9 mouse cellular contexts compared by ENCODE assay signal in genomic region chr16:8459098-8459497, GRCm38 (mm10). TPM values are rescaled to one million over a fixed set of nuclear protein-coding genes. Genes with fewer than 3 reads are reported as not detected.
A peak's percentile ranks its signal among the peaks of the same experiment; 100 is the strongest.
DNase-seq lines count a peak whose midpoint lies in the region; ATAC-seq and TF ChIP-seq lines count a peak whose summit lies in the region.
"Had no signal": no experiment of that assay in that cellular context is flagged by ENCODE, and none has a peak within 500 bp of the region (broad histone marks: within the 10 kb centered on the region; RNA-seq: fewer than 3 reads in every experiment).

No protein-coding gene starts in this region.

- H3K9me3 ChIP-seq in neural tube, embryonic 15.5 days (replicated peaks) = no peaks in the 10 kb centered on the region
- H3K9me3 ChIP-seq in hindbrain, postnatal 0 days (ENCODE audit: low read length) = no peaks in the 10 kb centered on the region
- no peaks in the 10 kb centered on the region for H3K9me3 ChIP-seq in limb, embryonic 11.5 days (ENCODE audit: control insufficient read depth, low read length)

- WGBS in neural tube, embryonic 15.5 days = 37% methylated on average over 6 of the region's 6 CpGs
- 39% methylated on average over 6 of the region's 6 CpGs for WGBS in hindbrain, postnatal 0 days
- 29% methylated on average over 6 of the region's 6 CpGs for WGBS in limb, embryonic 11.5 days

- H3K27ac ChIP-seq in neural tube, embryonic 15.5 days (replicated peaks) = no peak overlapping the region
- no peak overlapping the region for H3K27ac ChIP-seq in cortical plate, adult 2 months (ENCODE audit: insufficient read depth, low read length)
- H3K27ac ChIP-seq in hindbrain, postnatal 0 days = no peak overlapping the region
- no peak overlapping the region for H3K27ac ChIP-seq in limb, embryonic 11.5 days (replicated peaks; ENCODE audit: low read depth, low read length)

- H3K4me1 ChIP-seq in neural tube, embryonic 15.5 days = no peaks in the 10 kb centered on the region
- H3K4me1 ChIP-seq in cortical plate, adult 2 months (ENCODE audit: control insufficient read depth, insufficient read depth, low read length) = no peaks in the 10 kb centered on the region
- H3K4me1 ChIP-seq in hindbrain, postnatal 0 days (ENCODE audit: insufficient read depth, low read length) = no peaks in the 10 kb centered on the region
- no peaks in the 10 kb centered on the region; the same call in 1 of the 2 replicates for H3K4me1 ChIP-seq in limb, embryonic 11.5 days (ENCODE audit: control insufficient read depth, insufficient read depth, low read length)

- no peak for TF ChIP-seq POLR2A in cortical plate, adult 2 months (IDR thresholded peaks at IDR 0.05; ENCODE audit: extremely low read depth, insufficient read depth, low read length)

- H3K4me2 ChIP-seq in neural tube, embryonic 15.5 days = no peak overlapping the region
- H3K4me2 ChIP-seq in hindbrain, postnatal 0 days (ENCODE audit: low read depth, low read length) = no peak overlapping the region
- H3K4me2 ChIP-seq in limb, embryonic 11.5 days (ENCODE audit: low read depth, severe bottlenecking) = no peak overlapping the region

- peak; percentile 91 for TF ChIP-seq CTCF in cortical plate, adult 2 months (IDR thresholded peaks at IDR 0.05; ENCODE audit: extremely low read depth, insufficient read depth, low read length)
- peak; percentile 95 for TF ChIP-seq CTCF in hindbrain, postnatal 0 days (IDR thresholded peaks at IDR 0.05; ENCODE audit: low read depth)

- DNase-seq in neural tube, embryonic 10.5 days (ENCODE audit: extremely low spot score, low spot score) = peak; percentile 74
- peak; percentile 80 for DNase-seq in ZHBTc4 (ENCODE audit: low read depth, low spot score)
- peak; percentile 71 for DNase-seq in hindbrain, postnatal 0 days (ENCODE audit: low spot score)
- peak; percentile 88 for DNase-seq in limb, embryonic 11.5 days (ENCODE audit: low spot score)
- DNase-seq in retina, postnatal 1 day = peak; percentile 80

- no peaks in the 10 kb centered on the region for H3K27me3 ChIP-seq in neural tube, embryonic 15.5 days (replicated peaks)
- H3K27me3 ChIP-seq in hindbrain, postnatal 0 days (ENCODE audit: insufficient read depth, low read length) = no peaks in the 10 kb centered on the region
- H3K27me3 ChIP-seq in limb, embryonic 11.5 days (ENCODE audit: control insufficient read depth, insufficient read depth, low read length) = no peaks in the 10 kb centered on the region

- ATAC-seq in neural tube, embryonic 15.5 days (ENCODE audit: low FRiP score) = no peak
- ATAC-seq in hindbrain, postnatal 0 days = peak; percentile 45; the same call in 1 of the 2 replicates
- no peak for ATAC-seq in limb, embryonic 11.5 days (ENCODE audit: insufficient number of reproducible peaks, low FRiP score, low TSS enrichment, low read depth)

- H3K36me3 ChIP-seq in neural tube, embryonic 15.5 days = no peaks in the 10 kb centered on the region
- H3K36me3 ChIP-seq in hindbrain, postnatal 0 days (ENCODE audit: insufficient read depth, low read length) = no peaks in the 10 kb centered on the region
- no peaks in the 10 kb centered on the region for H3K36me3 ChIP-seq in limb, embryonic 11.5 days (ENCODE audit: control insufficient read depth, insufficient read depth, low read length)

- no peak overlapping the region for H3K9ac ChIP-seq in neural tube, embryonic 15.5 days (replicated peaks)
- H3K9ac ChIP-seq in hindbrain, postnatal 0 days (replicated peaks; ENCODE audit: low read length) = no peak overlapping the region
- H3K9ac ChIP-seq in limb, embryonic 11.5 days (ENCODE audit: low read length) = no peak overlapping the region

- H3K4me3 ChIP-seq in neural tube, embryonic 15.5 days (replicated peaks) = no peak overlapping the region
- no peak overlapping the region for H3K4me3 ChIP-seq in cortical plate, adult 2 months (ENCODE audit: insufficient read depth, low read length)
- H3K4me3 ChIP-seq in hindbrain, postnatal 0 days (ENCODE audit: low read length) = no peak overlapping the region
- no peak overlapping the region for H3K4me3 ChIP-seq in limb, embryonic 11.5 days (ENCODE audit: low read depth, low read length)

RNA-seq across cellular contexts. Expression of gene Mettl22, which starts 11.5 kb away (rescaled TPM):
- 45.7 and 54.2 TPM in 2 replicates for polyA plus RNA-seq in neural tube, embryonic 15.5 days (2015; fragmentation: Nextera tagmentation; extraction: Ambion mirVana)
- polyA plus RNA-seq in cortical plate, adult 2 months (2012; rRNA removed) = 69.3 and 69.5 TPM in 2 replicates
- total RNA-seq in hindbrain, postnatal 0 days (2014; rRNA removed) = 34.0 and 39.0 TPM in 2 replicates
- polyA plus RNA-seq in hindbrain, postnatal 0 days (2015; fragmentation: Nextera tagmentation; extraction: Ambion mirVana) = 66.3 and 66.9 TPM in 2 replicates
- 14.1 and 17.4 TPM in 2 replicates for polyA plus RNA-seq in limb, embryonic 11.5 days (2014; fragmentation: Nextera tagmentation; extraction: Ambion mirVana)

RNA-seq across cellular contexts. Expression of gene Tmem114, which starts 34.2 kb away (rescaled TPM):
- polyA plus RNA-seq in neural tube, embryonic 15.5 days (2015; fragmentation: Nextera tagmentation; extraction: Ambion mirVana) = 1.3 and 1.5 TPM in 2 replicates
- 1.5 and 2.2 TPM in 2 replicates for polyA plus RNA-seq in cortical plate, adult 2 months (2012; rRNA removed)
- total RNA-seq in hindbrain, postnatal 0 days (2014; rRNA removed) = 1.2 and 3.4 TPM in 2 replicates
- 2.0 and 2.1 TPM in 2 replicates for polyA plus RNA-seq in hindbrain, postnatal 0 days (2015; fragmentation: Nextera tagmentation; extraction: Ambion mirVana)
- polyA plus RNA-seq in limb, embryonic 11.5 days (2014; fragmentation: Nextera tagmentation; extraction: Ambion mirVana) = 0.23 TPM in 1 of 2 replicates, not detected in the other
- polyA plus RNA-seq: heart, embryonic 14.5 days; stomach, embryonic 14.5 days had no signal

RNA-seq across cellular contexts. Expression of gene Abat, which starts 54.1 kb away (rescaled TPM):
- polyA plus RNA-seq in neural tube, embryonic 15.5 days (2015; fragmentation: Nextera tagmentation; extraction: Ambion mirVana) = 111 TPM in 2 replicates
- 152 and 173 TPM in 2 replicates for polyA plus RNA-seq in cortical plate, adult 2 months (2012; rRNA removed)
- 149 and 157 TPM in 2 replicates for total RNA-seq in hindbrain, postnatal 0 days (2014; rRNA removed)
- 108 and 111 TPM in 2 replicates for polyA plus RNA-seq in hindbrain, postnatal 0 days (2015; fragmentation: Nextera tagmentation; extraction: Ambion mirVana)
- 18.5 and 23.3 TPM in 2 replicates for polyA plus RNA-seq in limb, embryonic 11.5 days (2014; fragmentation: Nextera tagmentation; extraction: Ambion mirVana)
